Mouse (Mus musculus) midbrain, embryonic 11.5 days (tissue): ENCODE data around the gene Zmynd15. TPM values are rescaled to one million over a fixed set of nuclear protein-coding genes. Genes with fewer than 3 reads are reported as not detected.

Experiments used
- ATAC-seq: fragments of 200-750 bp; cut with Nextera tagmentation; 2 replicates; pipeline ENCODE4 v1.8.0; 2017; ENCODE audit warnings: moderate TSS enrichment, moderate library complexity; ENCODE audit not compliant: low FRiP score
- DNase-seq: peaks from one replicate; pipeline ENCODE4 v3.0.0; 2015; ENCODE audit warnings: low spot score; ENCODE audit errors: missing footprints
- H3K27ac ChIP-seq: fragments of 300-500 bp; sonication (generic); 2 replicates; pipeline ENCODE4 v1.5.1; 2014; ENCODE audit warnings: low read depth, low read length
- H3K27me3 ChIP-seq: fragments of 300-500 bp; sonication (generic); 2 replicates; pipeline ENCODE4 v1.6.1; 2014; ENCODE audit warnings: mild to moderate bottlenecking, low read length, moderate library complexity, mixed read lengths; ENCODE audit not compliant: control insufficient read depth, insufficient read depth
- H3K36me3 ChIP-seq: fragments of 300-500 bp; sonication (generic); 2 replicates; pipeline ENCODE4 v1.6.1; 2014; ENCODE audit warnings: mild to moderate bottlenecking, low read length, moderate library complexity, mixed read lengths; ENCODE audit not compliant: control insufficient read depth, insufficient read depth
- H3K4me1 ChIP-seq: fragments of 300-500 bp; sonication (generic); 2 replicates; pipeline ENCODE4 v1.6.1; 2014; ENCODE audit warnings: low read length; ENCODE audit not compliant: control insufficient read depth, insufficient read depth
- H3K4me2 ChIP-seq: fragments of 300-500 bp; sonication (generic); 2 replicates; pipeline ENCODE4 v1.6.1; 2014; ENCODE audit warnings: mild to moderate bottlenecking, moderate library complexity
- H3K4me3 ChIP-seq: fragments of 300-500 bp; sonication (generic); 2 replicates; pipeline ENCODE4 v1.5.1; 2014; ENCODE audit warnings: low read depth, low read length
- H3K9ac ChIP-seq: fragments of 300-500 bp; sonication (generic); 2 replicates; pipeline ENCODE4 v1.6.1; 2014; ENCODE audit warnings: low read length
- H3K9me3 ChIP-seq: fragments of 300-500 bp; sonication (generic); 2 replicates; pipeline ENCODE4 v1.6.1; 2016; ENCODE audit warnings: low read length; ENCODE audit not compliant: control insufficient read depth
- WGBS: fragments of 180-500 bp; shearing (Covaris S2); extraction: QIAGEN DNeasy Blood & Tissue Kit; methylation state at CpG from one replicate; pipeline ENCODE4 v1.1.7; 2014; 5-methylcytosine and 5-hydroxymethylcytosine counted together
- microRNA-seq: library from miRNA; unstranded; fragments of <30 nt; microRNA quantifications from one replicate; pipeline ENCODE4, GENCODE M21; 2017
- polyA plus RNA-seq: library from polyadenylated mRNA; unstranded; fragments of >200 nt; fragmentation: Nextera tagmentation; extraction: Ambion mirVana; gene quantifications from 2 replicates; pipeline ENCODE4 v1.2.1, GENCODE M21; 2014

Gene Zmynd15
- polyA plus RNA-seq, 1 experiment from 2014 or later: 0.18 TPM

GRCm38 (mm10) chr11:70509753-70510564, 50.7 kb downstream of the Zmynd15 start:
- H3K4me3 ChIP-seq: no peak overlapping the region
- H3K36me3 ChIP-seq: no peaks in the 10 kb centered on the region
- H3K27ac ChIP-seq: no peak overlapping the region
- H3K27me3 ChIP-seq: no peaks in the 10 kb centered on the region
- H3K9me3 ChIP-seq: no peaks in the 10 kb centered on the region
- ATAC-seq (no peak), DNase-seq (peak; percentile 91)
- WGBS: 8% methylated on average over 19 of the region's 19 CpGs
- peak overlapping the region; percentile 29; the same call in 1 of the 2 replicates for H3K4me2 ChIP-seq
- H3K9ac ChIP-seq: no peak overlapping the region
- peaks cover 5% of the 10 kb centered on the region; the same call in 1 of the 2 replicates for H3K4me1 ChIP-seq

GRCm38 (mm10) chr11:70511242-70511641, 52.0 kb downstream of the Zmynd15 start:
- no peaks in the 10 kb centered on the region for H3K36me3 ChIP-seq
- H3K9me3 ChIP-seq: no peaks in the 10 kb centered on the region
- H3K27ac ChIP-seq: no peak overlapping the region
- no peak overlapping the region for H3K9ac ChIP-seq
- no peak overlapping the region for H3K4me3 ChIP-seq
- ATAC-seq: no peak
- no peak overlapping the region for H3K4me2 ChIP-seq
- no peaks in the 10 kb centered on the region for H3K27me3 ChIP-seq
- peaks cover 5% of the 10 kb centered on the region; the same call in 1 of the 2 replicates for H3K4me1 ChIP-seq
- WGBS: 74% methylated on average over 2 of the region's 2 CpGs
- DNase-seq: no peak

- Histone ChIP-seq H3K4me1 (peaks cover 5% of the 10 kb centered on the region; the same call in 1 of the 2 replicates), H3K36me3 (no peaks in the 10 kb centered on the region), H3K4me3 (no peak overlapping the region), H3K27me3 (no peaks in the 10 kb centered on the region), H3K9me3 (no peaks in the 10 kb centered on the region), H3K27ac (no peak overlapping the region), H3K4me2 (no peak overlapping the region), H3K9ac (no peak overlapping the region)
- 97% methylated on average over 7 of the region's 7 CpGs for WGBS
- no peak for DNase-seq
- no peak for ATAC-seq
Observed at GRCm38 (mm10) chr11:70511825-70512224, 52.6 kb downstream of the Zmynd15 start.

GRCm38 (mm10) chr11:70512709-70513342, 53.6 kb downstream of the Zmynd15 start:
- Histone ChIP-seq H3K4me3 (no peak overlapping the region), H3K27ac (no peak overlapping the region), H3K4me2 (no peak overlapping the region), H3K9me3 (no peaks in the 10 kb centered on the region), H3K36me3 (no peaks in the 10 kb centered on the region), H3K9ac (no peak overlapping the region), H3K4me1 (peaks cover 5% of the 10 kb centered on the region; the same call in 1 of the 2 replicates), H3K27me3 (no peaks in the 10 kb centered on the region)
- WGBS: 80% methylated on average over 7 of the region's 7 CpGs
- no peak for ATAC-seq
- DNase-seq: no peak

- no peaks in the 10 kb centered on the region for H3K27me3 ChIP-seq
- WGBS: 52% methylated on average over 11 of the region's 11 CpGs
- H3K4me2 ChIP-seq: no peak overlapping the region
- H3K9ac ChIP-seq: no peak overlapping the region
- H3K9me3 ChIP-seq: no peaks in the 10 kb centered on the region
- no peak overlapping the region for H3K4me3 ChIP-seq
- H3K36me3 ChIP-seq: no peaks in the 10 kb centered on the region
- peaks cover 5% of the 10 kb centered on the region; the same call in 1 of the 2 replicates for H3K4me1 ChIP-seq
- DNase-seq (peak; percentile 85), ATAC-seq (no peak)
- H3K27ac ChIP-seq: no peak overlapping the region
Observed at GRCm38 (mm10) chr11:70513520-70513919, 54.3 kb downstream of the Zmynd15 start.

- no peak for DNase-seq
- no peak within 1 kb of the TSS for H3K4me3 ChIP-seq
- no peak for ATAC-seq
- H3K4me1 ChIP-seq: peaks cover 5% of the 10 kb centered on the region; the same call in 1 of the 2 replicates
- 91% methylated on average over 7 of the region's 7 CpGs for WGBS
- no peak within 1 kb of the TSS for H3K4me2 ChIP-seq
- no peaks in the 10 kb centered on the region for H3K36me3 ChIP-seq
- no peaks in the 10 kb centered on the region; the same call in 1 of the 2 replicates for H3K27me3 ChIP-seq
- no peaks in the 10 kb centered on the region for H3K9me3 ChIP-seq
- H3K9ac ChIP-seq: no peak within 1 kb of the TSS
- H3K27ac ChIP-seq: no peak within 1 kb of the TSS
Observed at GRCm38 (mm10) chr11:70514288-70514687, 55.1 kb downstream of the Zmynd15 start, which contains the start of gene Vmo1. Gene Vmo1, minus strand, starts transcription at chr11:70514616.

Small RNA genes within 50 kb of the gene (microRNA-seq; reads per million reads assigned to microRNA genes)
- 2.1 reads per million, percentile 4 among the genes with 10 or more reads in this experiment for gene Mir7115

Other genes starting within 250 kb of the Zmynd15 start
- 0.19 and 0.30 TPM in 2 replicates for gene Slc16a11, start 246.7 kb upstream of the Zmynd15 start, polyA plus RNA-seq
- gene Slc16a13, start 238.4 kb upstream of the Zmynd15 start, polyA plus RNA-seq: 14.9 and 15.8 TPM in 2 replicates
- 4.9 and 5.4 TPM in 2 replicates for gene Bcl6b, start 229.6 kb upstream of the Zmynd15 start, polyA plus RNA-seq
- 226 and 232 TPM in 2 replicates for gene 0610010K14Rik, start 221.5 kb upstream of the Zmynd15 start, polyA plus RNA-seq
- gene Gm21988, start 219.6 kb upstream of the Zmynd15 start, polyA plus RNA-seq: 9.7 and 12.1 TPM in 2 replicates
- 126 and 127 TPM in 2 replicates for gene Rnasek, start 219.6 kb upstream of the Zmynd15 start, polyA plus RNA-seq
- 3.2 and 3.4 TPM in 2 replicates for gene Alox12, start 204.1 kb upstream of the Zmynd15 start, polyA plus RNA-seq
- 0.21 TPM in 1 of 2 replicates, not detected in the other for gene Alox12e, start 136.8 kb upstream of the Zmynd15 start, polyA plus RNA-seq
- gene Alox15, start 107.4 kb upstream of the Zmynd15 start, polyA plus RNA-seq: 0.12 and 0.14 TPM in 2 replicates
- 32.5 and 33.7 TPM in 2 replicates for gene Pelp1, start 49.4 kb upstream of the Zmynd15 start, polyA plus RNA-seq
- gene Arrb2, start 26.8 kb upstream of the Zmynd15 start, polyA plus RNA-seq: 28.9 and 31.3 TPM in 2 replicates
- 37.7 and 42.1 TPM in 2 replicates for gene Med11, start 7.5 kb upstream of the Zmynd15 start, polyA plus RNA-seq
- gene Cxcl16, start 551 bp downstream of the Zmynd15 start, polyA plus RNA-seq: 0.50 and 0.82 TPM in 2 replicates
- not detected in 2 replicates for gene Tm4sf5, start 45.8 kb downstream of the Zmynd15 start, polyA plus RNA-seq
- 0.42 TPM in 1 of 2 replicates, not detected in the other for gene Vmo1, start 55.2 kb downstream of the Zmynd15 start, polyA plus RNA-seq
- 0.18 and 0.22 TPM in 2 replicates for gene Gltpd2, start 59.8 kb downstream of the Zmynd15 start, polyA plus RNA-seq
- 826 and 909 TPM in 2 replicates for gene Psmb6, start 65.9 kb downstream of the Zmynd15 start, polyA plus RNA-seq
- not detected in 2 replicates for gene Gm40193, start 73.5 kb downstream of the Zmynd15 start, polyA plus RNA-seq
- gene Pld2, start 80.6 kb downstream of the Zmynd15 start, polyA plus RNA-seq: 3.5 and 4.0 TPM in 2 replicates
- 12.3 and 12.9 TPM in 2 replicates for gene Mink1, start 103.4 kb downstream of the Zmynd15 start, polyA plus RNA-seq
- not detected in 2 replicates for gene 4930544D05Rik, start 156.4 kb downstream of the Zmynd15 start, polyA plus RNA-seq
- not detected in 2 replicates for gene Chrne, start 159.8 kb downstream of the Zmynd15 start, polyA plus RNA-seq
- 0.61 and 0.81 TPM in 2 replicates for gene Gp1ba, start 179.7 kb downstream of the Zmynd15 start, polyA plus RNA-seq
- gene Rnf167, start 187.8 kb downstream of the Zmynd15 start, polyA plus RNA-seq: 87.0 and 87.9 TPM in 2 replicates
- 134 and 142 TPM in 2 replicates for gene Slc25a11, start 188.0 kb downstream of the Zmynd15 start, polyA plus RNA-seq
- gene Pfn1, start 195.2 kb downstream of the Zmynd15 start, polyA plus RNA-seq: 1,303 and 1,326 TPM in 2 replicates
- 13.8 and 14.3 TPM in 2 replicates for gene Eno3, start 197.8 kb downstream of the Zmynd15 start, polyA plus RNA-seq
- gene Spag7, start 210.0 kb downstream of the Zmynd15 start, polyA plus RNA-seq: 138 and 139 TPM in 2 replicates
- 6.6 and 6.7 TPM in 2 replicates for gene Camta2, start 228.7 kb downstream of the Zmynd15 start, polyA plus RNA-seq
- 1.3 TPM in 2 replicates for gene Inca1, start 240.7 kb downstream of the Zmynd15 start, polyA plus RNA-seq
- gene Kif1c, start 241.1 kb downstream of the Zmynd15 start, polyA plus RNA-seq: 6.1 and 7.1 TPM in 2 replicates